Mouse (Mus musculus) urinary bladder, postnatal 10 days (tissue): ENCODE data around the gene Prkaa1.

Experiments used
- DNase-seq: peaks from one replicate; pipeline ENCODE4 v3.0.0; 2022; ENCODE audit warnings: low spot score

The Prkaa1 gene

GRCm38 (mm10) chr15:5143361-5144020 is at the start of gene Prkaa1:
Gene Prkaa1 (plus strand): TSS chr15:5143861.
- peak; percentile 15 for DNase-seq

GRCm38 (mm10) chr15:5095534-5096301 is 47.9 kb upstream of the Prkaa1 start:
- no peak for DNase-seq

- DNase-seq, result no peak
These were observed 46.3 kb upstream of the Prkaa1 start for GRCm38 (mm10) chr15:5097376-5097775.

- no peak for DNase-seq
These were observed 41.3 kb upstream of the Prkaa1 start for GRCm38 (mm10) chr15:5102312-5102711.

- DNase-seq, result no peak
These were observed 37.8 kb upstream of the Prkaa1 start for GRCm38 (mm10) chr15:5105891-5106290.

- DNase-seq, result no peak
These were observed 37.4 kb upstream of the Prkaa1 start for GRCm38 (mm10) chr15:5106293-5106692.

- no peak for DNase-seq
These were observed 35.7 kb upstream of the Prkaa1 start, which contains the start of gene Card6 for GRCm38 (mm10) chr15:5107686-5108654. Gene Card6 (minus strand): TSS chr15:5108539.

- DNase-seq, result no peak
These were observed 35.0 kb upstream of the Prkaa1 start for GRCm38 (mm10) chr15:5108655-5109040.

GRCm38 (mm10) chr15:5112651-5113050 is 31.0 kb upstream of the Prkaa1 start:
- DNase-seq, result no peak

GRCm38 (mm10) chr15:5115173-5115572 is 28.5 kb upstream of the Prkaa1 start:
- DNase-seq, result no peak

GRCm38 (mm10) chr15:5116270-5117030 is 27.2 kb upstream of the Prkaa1 start, which contains the start of gene Rpl37:
Gene Rpl37 (plus strand): TSS chr15:5116645.
- DNase-seq, result peak; percentile 96

- no peak for DNase-seq
These were observed 26.5 kb upstream of the Prkaa1 start for GRCm38 (mm10) chr15:5117031-5117601.

GRCm38 (mm10) chr15:5118626-5119025 is 25.0 kb upstream of the Prkaa1 start:
- DNase-seq, result no peak

- no peak for DNase-seq
These were observed 24.5 kb upstream of the Prkaa1 start for GRCm38 (mm10) chr15:5119192-5119591.

- DNase-seq, result no peak
These were observed 24.0 kb upstream of the Prkaa1 start for GRCm38 (mm10) chr15:5119707-5120106.

- DNase-seq, result no peak
These were observed 21.9 kb upstream of the Prkaa1 start for GRCm38 (mm10) chr15:5121535-5122313.

- no peak for DNase-seq
These were observed 17.2 kb upstream of the Prkaa1 start for GRCm38 (mm10) chr15:5126456-5126855.

- DNase-seq, result no peak
These were observed 16.2 kb upstream of the Prkaa1 start for GRCm38 (mm10) chr15:5127487-5127886.

- DNase-seq, result no peak
These were observed 15.3 kb upstream of the Prkaa1 start for GRCm38 (mm10) chr15:5128176-5128940.
